Mouse (Mus musculus) spleen, postnatal 36 days (tissue): Measurements from ENCODE around the gene Trip6.
"Not testable (repeated sequence)": the region's sequence is repeated elsewhere in the genome, so short reads cannot be mapped to it uniquely, and the experiment has no call there.

Experiments used
- DNase-seq, 2 experiments: peaks; one replicate each; pipeline ENCODE4 v3.0.0; 2022; ENCODE audit warnings: low spot score in 2 of 2, mixed read lengths in 1 of 2

Trip6 gene

DNA sequence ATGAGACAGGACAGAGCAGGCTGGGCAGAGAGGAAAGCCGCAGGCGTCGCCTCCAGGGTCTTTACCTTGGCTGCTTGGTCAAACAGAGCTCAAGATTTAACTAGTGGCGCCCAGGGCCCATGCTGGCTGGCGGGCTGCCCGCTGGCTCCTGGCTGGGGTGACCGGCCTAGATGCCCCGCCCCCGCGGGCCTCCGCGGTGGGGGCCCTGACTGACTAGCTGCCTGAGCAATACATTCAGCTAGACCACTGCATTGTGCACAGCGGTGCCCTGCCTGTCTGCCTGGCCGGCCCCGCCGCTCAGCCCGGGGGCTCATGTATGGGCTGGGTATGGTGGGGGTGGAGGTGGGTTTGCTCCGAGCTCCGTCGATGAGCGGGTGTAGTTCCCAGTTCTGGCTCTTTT lies 13.0 kb downstream of the Trip6 start:
- DNase-seq, result no peak

DNA sequence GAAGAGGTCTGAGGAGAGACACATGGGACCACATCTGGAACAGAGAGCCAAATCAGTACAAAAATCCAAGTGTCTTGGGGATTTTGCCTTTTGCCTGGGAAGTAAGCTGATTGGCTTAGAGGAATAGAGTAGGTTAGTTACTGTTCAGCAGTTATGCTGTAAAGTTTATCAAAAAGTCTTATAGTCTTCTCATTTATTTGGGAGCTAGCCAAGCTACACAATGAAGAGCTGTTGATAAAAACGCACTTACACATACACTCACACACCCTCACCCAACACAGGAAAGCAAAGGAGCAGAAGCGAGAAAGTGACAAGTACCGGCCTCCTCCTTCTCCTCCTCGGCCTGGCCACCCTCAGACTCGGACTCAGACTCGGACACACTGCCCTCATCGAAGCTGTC lies 15.0 kb downstream of the Trip6 start:
- DNase-seq, result no peak

DNA sequence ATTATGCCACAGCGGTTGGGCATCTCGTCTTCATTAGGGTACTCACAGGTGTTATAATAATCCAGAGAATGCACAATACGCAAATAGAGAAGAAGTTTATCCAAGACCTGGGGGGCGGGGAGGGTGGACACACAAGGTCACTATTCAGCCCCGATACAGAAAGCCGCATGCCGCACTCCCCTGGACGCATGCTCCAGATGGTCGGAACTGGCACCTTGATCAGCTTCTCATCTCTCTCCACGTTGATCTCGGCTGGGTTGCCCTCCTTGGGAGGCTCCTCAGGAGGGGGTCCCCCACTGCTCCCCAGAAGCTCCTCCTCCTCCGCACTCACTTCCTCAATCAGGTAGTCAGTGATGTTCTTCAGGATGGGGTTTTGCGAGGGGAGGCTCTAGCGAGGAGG lies 17.1 kb downstream of the Trip6 start:
- DNase-seq, result no peak

DNA sequence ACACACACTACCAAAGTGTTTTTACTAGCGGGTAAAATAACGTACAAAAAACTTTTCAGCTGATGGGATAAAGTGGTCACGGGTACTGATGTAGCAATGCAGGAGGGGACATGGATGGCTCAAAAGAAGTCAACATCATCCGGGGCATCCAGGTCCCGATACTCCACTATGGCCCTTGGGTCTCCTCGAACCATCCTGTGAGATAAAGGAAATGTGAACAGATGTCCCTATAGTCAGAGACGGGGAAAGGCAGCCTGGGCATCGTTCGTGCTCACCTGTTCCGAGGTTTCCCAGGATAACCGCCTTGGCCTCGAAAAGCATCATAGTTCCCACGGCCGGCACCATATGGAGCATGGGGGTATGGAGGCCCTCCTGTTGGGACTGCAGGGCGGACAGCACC lies 18.5 kb downstream of the Trip6 start:
- DNase-seq, result no peak

DNA sequence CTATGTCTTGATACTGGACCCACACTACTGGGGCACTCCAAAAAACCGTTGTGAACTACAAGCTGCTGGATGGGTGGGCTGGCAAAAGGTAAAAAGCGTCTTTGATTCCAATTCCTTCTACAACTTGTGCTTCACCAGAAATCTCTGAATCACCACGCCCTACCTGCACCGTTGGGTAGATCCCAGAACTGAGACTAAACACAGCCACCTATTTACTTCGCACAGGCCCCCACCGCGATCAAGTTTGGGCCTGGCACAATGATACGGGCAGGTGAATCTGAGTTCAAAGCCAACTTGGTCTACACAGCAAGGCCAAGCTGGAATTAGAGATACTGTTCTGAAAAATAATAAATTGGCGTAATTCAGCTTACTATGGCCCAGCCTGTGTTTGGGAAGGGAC lies 18.9 kb downstream of the Trip6 start:
- no peak for DNase-seq

DNA sequence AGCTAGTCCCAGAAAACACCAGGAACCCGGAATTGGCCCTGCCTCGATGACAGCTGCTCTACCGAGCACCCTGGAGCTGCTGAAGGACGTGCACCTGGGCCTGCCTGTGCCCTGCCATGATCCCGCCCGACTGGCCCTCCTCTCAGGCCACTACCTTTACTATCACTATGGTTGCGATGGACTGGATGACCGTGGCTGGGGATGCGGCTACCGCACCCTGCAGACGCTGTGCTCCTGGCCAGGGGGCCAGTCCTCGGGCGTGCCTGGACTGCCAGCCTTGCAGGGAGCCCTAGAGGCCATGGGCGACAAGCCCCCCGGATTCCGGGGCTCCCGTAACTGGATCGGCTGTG lies 19.5 kb downstream of the Trip6 start:
- peak in 1 of 2 experiments; percentile 39 for DNase-seq

DNA sequence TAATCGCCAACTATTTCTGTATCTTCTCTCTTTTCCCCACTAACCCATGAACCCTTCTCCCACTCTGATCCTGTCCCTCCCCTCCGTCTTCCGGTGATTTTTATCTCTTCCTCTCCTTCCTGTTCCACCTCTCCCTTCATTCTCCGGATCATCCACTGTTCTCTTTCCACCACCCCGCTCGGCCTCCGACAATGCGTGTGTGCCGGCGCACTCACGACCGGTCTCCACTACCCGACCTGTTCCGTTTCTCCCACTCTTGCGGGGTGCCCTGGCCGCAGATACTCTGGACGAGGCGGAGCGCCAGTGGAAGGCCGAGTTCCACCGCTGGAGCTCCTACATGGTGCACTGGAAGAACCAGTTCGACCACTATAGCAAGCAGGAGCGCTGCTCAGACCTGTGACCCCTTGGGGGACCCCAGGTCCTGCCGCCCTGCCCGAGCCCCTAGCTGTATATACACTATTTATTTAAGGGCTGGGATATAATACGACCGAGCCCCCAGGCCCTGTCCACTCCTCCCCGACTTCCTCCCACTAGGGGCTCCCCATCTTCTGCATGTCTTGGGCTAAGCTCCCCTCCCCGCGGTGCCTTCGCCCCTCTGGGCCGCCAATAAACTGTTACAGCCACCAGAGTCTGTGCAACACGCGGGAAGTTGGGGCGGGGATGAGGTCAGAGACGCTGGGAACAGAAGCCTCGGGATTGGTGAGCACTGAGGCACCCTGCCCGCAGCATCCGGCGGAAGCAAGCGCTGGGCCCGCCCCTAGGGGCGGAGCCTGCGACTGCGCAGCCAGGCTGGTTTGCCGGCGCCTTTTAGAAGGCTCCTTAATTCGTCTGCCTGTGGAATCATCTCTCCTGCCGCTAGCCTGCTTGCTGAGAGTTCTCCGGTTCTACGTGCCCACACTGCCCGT lies 20.1 kb downstream of the Trip6 start, which contains the start of gene Ufsp1:
TSS of gene Ufsp1 (plus strand) at position 791 of the 905 bp plus-strand sequence.
- peak; percentile 94 to 95 for DNase-seq

DNA sequence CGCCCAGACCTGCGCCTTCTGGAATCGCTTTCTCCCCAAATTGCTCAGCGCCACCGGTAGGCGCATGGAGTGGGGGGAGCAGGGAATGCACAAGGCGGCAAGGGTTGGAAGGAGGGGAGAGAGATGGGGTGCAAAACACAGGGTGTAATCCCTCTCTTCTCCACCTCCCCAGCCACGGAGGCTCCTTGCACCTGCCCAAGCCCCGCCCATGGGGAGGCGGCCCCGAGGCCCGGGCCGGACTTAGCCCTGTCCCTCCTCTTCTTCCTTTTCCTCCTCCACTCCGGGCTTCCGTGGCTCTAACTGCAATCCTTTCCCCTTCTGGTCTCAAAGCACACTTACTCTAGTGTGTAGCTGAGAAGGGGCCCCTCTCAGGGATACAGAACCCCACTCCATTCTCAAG lies 20.9 kb downstream of the Trip6 start:
- DNase-seq, result peak; percentile 82 to 84

DNA sequence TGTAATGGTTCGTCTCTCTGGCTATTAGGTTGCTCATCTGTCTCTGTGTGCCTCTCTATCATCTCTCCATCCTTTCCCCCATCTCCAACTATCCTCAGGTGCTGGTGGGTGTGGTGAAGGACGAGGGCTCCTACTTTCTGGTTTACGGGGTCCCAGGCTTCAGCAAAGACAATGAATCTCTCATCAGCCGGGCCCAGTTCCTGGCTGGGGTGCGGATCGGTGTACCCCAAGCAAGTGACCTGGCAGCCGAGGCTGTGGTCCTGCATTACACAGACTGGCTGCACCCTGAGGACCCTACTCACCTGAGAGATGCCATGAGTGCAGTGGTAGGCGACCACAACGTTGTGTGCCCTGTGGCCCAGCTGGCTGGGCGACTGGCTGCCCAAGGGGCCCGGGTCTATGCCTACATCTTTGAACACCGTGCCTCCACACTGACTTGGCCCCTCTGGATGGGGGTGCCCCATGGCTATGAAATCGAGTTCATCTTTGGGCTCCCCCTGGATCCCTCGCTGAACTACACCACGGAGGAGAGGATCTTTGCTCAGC lies 22.8 kb downstream of the Trip6 start:
- DNase-seq, result no peak

DNA sequence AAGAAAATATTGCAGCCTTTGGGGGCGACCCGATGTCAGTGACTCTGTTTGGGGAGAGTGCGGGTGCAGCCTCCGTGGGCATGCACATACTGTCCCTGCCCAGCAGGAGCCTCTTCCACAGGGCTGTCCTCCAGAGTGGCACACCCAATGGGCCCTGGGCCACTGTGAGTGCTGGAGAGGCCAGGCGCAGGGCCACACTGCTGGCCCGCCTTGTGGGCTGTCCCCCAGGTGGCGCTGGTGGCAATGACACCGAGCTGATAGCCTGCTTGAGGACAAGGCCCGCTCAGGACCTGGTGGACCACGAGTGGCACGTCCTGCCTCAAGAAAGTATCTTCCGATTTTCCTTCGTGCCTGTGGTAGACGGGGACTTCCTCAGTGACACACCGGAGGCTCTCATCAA lies 23.5 kb downstream of the Trip6 start:
- peak; percentile 79 to 86 for DNase-seq

DNA sequence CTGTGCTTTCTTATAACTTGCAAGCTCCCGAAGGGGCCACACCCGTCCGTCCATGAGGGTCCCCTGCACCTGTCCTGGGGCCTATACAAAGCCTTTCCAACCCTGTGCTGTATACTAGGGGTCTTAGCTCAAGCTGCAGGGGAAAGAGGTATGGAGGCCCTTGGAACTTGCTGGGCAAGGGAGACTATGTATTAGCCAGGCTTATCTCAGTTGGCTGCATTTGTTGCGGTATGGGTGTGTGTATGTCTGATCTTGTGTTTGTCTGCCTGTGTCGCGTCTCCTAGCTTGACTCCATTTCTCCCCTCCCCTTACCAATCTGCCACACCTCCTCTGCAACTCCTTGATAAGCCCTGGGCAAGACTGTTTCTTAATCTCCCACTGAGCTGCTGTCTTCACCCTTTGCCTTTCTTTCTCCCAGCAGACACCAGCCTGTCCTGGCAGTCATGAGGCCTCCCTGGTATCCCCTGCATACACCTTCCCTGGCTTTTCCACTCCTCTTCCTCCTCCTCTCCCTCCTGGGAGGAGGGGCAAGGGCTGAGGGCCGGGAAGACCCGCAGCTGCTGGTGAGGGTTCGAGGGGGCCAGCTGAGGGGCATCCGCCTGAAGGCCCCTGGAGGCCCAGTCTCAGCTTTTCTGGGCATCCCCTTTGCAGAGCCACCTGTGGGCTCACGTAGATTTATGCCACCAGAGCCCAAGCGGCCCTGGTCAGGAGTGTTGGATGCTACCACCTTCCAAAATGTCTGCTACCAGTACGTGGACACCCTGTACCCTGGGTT lies 24.4 kb downstream of the Trip6 start:
- DNase-seq, result peak; percentile 68 to 81

DNA sequence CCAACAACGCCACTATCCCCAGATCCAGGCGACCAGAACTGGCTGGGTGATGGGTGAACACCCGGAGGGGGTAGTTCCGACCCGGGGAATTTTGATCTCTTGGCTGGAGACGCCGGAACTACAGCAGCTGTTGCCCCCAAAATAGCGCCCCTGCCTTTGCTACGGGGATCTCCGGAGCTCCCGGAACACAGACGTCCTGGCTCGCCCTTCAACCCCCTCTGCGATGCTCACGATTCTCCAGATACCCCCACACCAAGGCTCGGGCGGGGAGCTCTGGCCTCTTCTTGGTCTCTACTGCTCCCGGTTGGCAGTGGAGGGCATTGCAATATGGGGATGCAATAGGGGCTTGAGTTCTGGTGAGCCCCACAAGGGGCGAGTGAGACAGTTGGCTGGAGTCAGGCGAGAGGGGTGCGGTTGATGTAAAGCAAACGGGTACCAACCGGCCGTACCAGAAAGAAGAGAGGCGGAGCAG lies 25.2 kb downstream of the Trip6 start:
- DNase-seq, result peak; percentile 37 to 57

DNA sequence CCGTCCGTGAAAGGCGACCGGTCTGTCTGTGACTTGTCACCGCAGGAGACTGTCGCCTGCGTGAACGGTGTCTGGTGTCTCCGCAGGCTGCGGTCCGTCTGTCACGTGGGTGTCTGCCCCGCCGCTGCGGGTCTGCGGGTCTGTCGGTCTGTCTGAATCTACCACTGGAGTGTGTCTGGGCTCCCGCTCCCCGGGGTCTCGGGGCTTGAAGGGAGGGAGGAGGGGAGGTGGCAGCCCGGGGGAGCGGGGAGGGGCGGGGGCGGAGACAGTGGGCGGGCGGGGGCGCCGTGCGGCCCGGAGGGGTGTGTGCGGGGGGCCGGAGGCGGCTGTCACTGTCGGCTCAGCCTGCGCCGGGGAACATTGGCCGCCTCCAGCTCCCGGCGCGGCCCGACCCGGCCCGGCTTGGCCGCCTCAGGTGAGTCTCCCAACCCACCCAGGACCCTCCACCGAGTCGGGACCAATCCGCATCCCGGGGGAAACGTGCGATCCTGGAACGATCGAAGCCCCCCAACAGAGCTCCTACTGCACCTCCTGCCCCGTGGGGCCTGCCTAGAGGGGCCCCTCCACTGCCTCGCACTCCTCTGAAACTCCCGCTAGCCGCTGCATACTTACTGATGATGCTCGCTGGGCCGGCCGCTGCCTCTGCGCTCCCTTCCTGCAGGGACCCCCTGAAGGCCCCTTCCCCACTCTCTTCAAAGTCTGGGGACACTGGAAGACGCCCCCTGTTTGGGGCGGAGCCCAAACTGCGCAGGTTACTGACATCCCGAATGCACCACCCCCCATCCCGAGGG lies 26.1 kb downstream of the Trip6 start:
- DNase-seq, result no peak

DNA sequence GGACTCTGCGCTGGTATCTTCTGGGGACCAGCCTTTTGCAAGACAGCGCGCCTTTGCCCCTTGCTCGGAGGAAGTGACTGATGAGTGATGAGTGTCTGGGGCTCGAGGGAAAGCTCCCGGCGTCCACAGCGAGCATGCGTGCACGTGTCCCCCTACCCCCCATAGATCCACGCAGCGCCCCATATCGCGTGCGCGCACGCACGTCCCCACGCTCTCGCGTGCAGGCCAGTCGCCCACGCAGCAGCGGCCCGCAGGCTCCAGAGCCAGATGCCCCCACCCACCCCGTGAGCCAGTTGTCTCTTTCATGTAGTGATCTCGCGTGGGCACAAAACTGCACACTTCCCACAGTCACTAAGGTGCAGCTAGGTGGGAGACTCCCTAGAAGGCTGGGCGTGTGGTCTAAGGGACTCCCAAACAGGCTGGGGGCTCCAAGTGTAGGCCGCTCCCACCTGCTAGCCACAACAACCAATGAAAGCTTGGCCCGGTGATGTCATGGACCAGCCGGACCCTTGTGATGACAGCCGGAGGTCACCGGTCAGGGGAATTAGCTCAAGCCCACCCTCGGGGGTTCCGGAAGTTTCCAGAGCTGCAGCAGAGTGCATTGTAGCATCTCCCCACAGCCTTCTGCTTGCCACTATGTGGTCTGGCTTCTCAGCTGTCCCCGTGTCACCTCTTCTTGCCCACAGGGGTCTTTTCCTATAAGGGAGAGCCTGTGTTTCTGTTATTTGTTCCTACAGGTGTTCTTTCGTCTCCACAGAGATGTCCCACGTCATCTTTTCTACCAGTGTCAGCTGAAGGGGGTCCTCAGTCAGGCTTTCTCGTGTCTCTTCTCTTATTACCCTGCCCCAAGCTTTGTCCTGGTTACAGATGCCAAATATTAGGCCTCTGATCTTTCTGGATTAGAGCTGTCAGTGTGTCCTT lies 26.9 kb downstream of the Trip6 start, which contains the start of gene Ache:
TSS of gene Ache (plus strand) at position 488 of the 921 bp plus-strand sequence.
- DNase-seq, result no peak

DNA sequence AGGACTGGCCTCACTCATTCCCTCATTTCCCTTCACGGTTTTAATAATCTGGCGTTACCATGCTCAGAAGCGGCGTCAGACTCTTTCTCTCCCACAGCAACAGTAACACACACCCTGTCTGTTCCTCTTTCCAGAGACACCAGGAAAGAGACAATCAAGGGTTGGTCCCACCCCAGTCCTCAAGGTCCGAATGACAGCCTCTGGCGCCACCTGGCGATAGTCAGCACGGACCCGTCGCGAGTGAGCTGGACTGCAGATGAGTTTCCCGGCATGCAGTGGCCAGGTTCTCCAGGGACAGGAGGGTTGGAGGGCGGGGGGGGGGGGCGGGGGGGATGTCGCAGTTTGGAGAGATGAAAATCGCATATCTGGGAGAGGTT lies 27.6 kb downstream of the Trip6 start:
- DNase-seq, result peak; percentile 81 to 88

DNA sequence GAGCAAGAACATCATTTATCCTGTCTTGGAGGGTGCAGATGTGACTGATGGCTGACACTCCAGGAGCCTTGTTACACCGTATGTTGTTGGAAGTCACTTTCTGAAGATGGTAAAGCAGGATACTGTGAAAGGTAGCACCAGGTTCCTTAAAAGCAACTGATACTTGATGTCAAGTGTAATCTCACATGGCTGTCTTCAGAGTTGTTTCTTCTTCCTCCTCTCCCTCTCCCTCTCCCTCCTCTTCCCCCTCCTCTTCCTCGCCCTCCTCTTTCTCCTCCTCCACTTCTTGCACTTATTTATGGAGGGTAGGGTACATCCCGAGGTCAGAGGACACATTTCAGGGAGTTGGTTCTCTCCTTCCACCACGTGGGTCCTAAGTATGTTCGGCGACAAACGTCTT lies 28.2 kb downstream of the Trip6 start:
- DNase-seq, result no peak

DNA sequence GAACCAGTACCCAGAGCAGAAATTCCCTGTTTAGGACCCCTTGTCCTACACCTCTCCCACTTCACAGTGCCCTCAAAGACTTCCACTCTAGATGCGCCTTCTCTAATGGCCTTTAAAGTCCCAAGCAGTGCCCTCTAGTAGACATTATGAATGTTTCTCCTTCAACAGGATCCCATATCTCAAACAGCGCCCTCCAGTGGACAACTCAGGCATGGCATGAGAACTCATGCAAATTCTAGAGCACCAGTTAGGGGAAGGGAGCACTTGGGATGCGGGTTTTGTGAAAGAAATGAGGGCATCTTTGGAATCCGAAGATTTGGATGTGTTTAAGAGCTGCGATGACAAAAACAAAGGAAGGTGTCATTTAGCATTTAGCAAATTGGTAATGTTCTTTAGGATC lies 29.2 kb downstream of the Trip6 start:
- no peak for DNase-seq

DNA sequence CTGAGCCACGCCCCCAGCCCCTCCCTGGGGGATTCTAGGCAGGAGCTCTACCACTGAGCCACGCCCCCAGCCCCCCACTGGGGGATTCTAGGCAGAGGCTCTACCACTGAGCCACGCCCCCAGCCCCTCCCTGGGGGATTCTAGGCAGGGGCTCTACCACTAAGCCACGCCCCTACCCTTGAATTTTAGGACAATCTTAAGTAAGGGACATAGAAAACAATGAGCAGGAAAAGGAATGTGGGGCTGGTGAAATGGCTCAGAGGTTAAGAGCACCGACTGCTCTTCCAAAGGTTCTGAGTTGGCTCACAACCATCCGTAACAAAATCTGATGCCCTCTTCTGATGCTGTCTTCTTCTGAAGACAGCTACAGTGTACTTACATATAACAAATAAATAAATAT lies 29.8 kb downstream of the Trip6 start:
- not testable (repeated sequence) for DNase-seq

DNA sequence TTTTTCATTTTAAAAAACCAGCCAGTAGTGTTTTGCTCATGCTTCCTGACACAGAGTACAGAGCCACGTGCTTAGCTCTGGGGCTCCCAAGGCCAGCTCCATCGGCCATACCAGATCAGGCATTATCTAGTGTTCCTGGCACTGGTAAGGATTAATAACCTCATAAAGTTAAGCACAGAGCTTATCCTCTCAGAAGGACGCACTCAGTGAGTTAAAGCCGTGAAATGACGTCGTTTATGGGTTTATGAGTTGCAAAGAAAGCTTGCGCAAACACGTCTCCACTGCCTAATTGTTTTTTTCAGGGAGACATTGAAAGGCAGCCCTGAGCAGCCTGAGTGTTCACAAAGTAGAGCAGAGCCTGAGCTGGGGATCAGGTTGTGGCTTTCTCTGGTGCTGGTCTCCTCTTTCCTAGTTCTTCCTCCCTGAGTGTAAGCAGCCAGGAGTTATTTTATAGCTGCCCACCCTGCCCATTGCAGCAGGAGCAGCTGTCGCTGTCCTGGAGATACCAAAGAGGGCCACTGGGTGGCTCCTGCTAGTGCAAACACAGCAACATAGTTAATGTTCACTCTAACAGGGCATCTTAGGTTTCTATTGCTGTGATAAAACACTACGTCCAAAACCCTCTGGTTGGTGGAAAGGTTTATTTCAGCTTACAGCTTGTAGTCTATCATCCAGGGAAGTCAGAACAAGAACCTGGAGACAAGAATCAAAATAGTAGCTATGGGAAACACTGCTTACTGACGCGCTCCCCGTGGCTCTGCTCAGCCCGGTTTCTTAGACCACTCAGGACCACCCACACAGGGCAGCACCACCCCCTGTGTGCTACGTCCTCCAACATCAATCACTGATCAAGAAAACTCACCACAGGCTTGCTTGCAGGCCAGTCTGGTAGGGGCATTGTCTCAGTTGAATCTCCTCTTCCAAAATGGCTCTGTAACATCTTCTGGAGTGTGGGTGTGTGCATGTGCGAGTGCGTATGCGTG lies 36.6 kb downstream of the Trip6 start:
- no peak for DNase-seq
